9 mouse cellular contexts compared by ENCODE assay signal in genomic region chr6:116282546-116282945, GRCm38 (mm10). TPM values are rescaled to one million over a fixed set of nuclear protein-coding genes. Genes with fewer than 3 reads are reported as not detected.
DNase-seq lines count a peak whose midpoint lies in the region; ATAC-seq and TF ChIP-seq lines count a peak whose summit lies in the region.
"Had no signal": no experiment of that assay in that cellular context is flagged by ENCODE, and none has a peak within 500 bp of the region (broad histone marks: within the 10 kb centered on the region; RNA-seq: fewer than 3 reads in every experiment).

No protein-coding gene starts in this region.

- H3K4me1 ChIP-seq in hindbrain, embryonic 10.5 days (replicated peaks), result no peaks in the 10 kb centered on the region
- no peaks in the 10 kb centered on the region for H3K4me1 ChIP-seq in hindbrain, embryonic 12.5 days
- H3K4me1 ChIP-seq in MEL (ENCODE audit: control insufficient read depth in 1 of 2, insufficient read depth in 2 of 2, low read length in 2 of 2), result peaks cover 14 to 23% of the 10 kb centered on the region in 2 experiments
- no peaks in the 10 kb centered on the region for H3K4me1 ChIP-seq in neural tube, embryonic 15.5 days
- H3K4me1 ChIP-seq: heart, embryonic 15.5 days had no signal

- peaks cover 18% of the 10 kb centered on the region for H3K36me3 ChIP-seq in hindbrain, embryonic 10.5 days
- H3K36me3 ChIP-seq in hindbrain, embryonic 12.5 days, result 0 out of 2 replicates have a peak, but pooled peaks cover 3% of the 10 kb centered on the region
- peaks cover 0 to 22% of the 10 kb centered on the region in 2 experiments; a peak in 2 of 4 replicates for H3K36me3 ChIP-seq in MEL (ENCODE audit: control insufficient read depth in 1 of 2, insufficient read depth in 2 of 2, low read length in 2 of 2)
- no peaks in the 10 kb centered on the region for H3K36me3 ChIP-seq in neural tube, embryonic 15.5 days
- H3K36me3 ChIP-seq: heart, embryonic 15.5 days had no signal

- ATAC-seq in hindbrain, embryonic 12.5 days (ENCODE audit: low FRiP score), result no peak
- no peak for ATAC-seq in neural tube, embryonic 15.5 days (ENCODE audit: low FRiP score)
- ATAC-seq in inflammation-experienced regulatory T-cells, adult 6 months, result no peak

- H3K4me3 ChIP-seq in hindbrain, embryonic 10.5 days, result no peak overlapping the region
- no peak overlapping the region for H3K4me3 ChIP-seq in hindbrain, embryonic 12.5 days
- H3K4me3 ChIP-seq in MEL (ENCODE audit: control insufficient read depth in 1 of 2, insufficient read depth in 1 of 2, low read depth in 2 of 2, low read length in 2 of 2), result no peak overlapping the region
- no peak overlapping the region for H3K4me3 ChIP-seq in neural tube, embryonic 15.5 days (replicated peaks)
- H3K4me3 ChIP-seq: heart, embryonic 15.5 days had no signal

- H3K27me3 ChIP-seq in hindbrain, embryonic 10.5 days (ENCODE audit: insufficient read depth, poor library complexity, severe bottlenecking), result no peaks in the 10 kb centered on the region
- H3K27me3 ChIP-seq in hindbrain, embryonic 12.5 days, result no peaks in the 10 kb centered on the region
- no peaks in the 10 kb centered on the region for H3K27me3 ChIP-seq in MEL (ENCODE audit: control insufficient read depth in 1 of 2, insufficient read depth in 2 of 2, low read length in 2 of 2)
- no peaks in the 10 kb centered on the region for H3K27me3 ChIP-seq in neural tube, embryonic 15.5 days (replicated peaks)
- H3K27me3 ChIP-seq: heart, embryonic 15.5 days had no signal

- WGBS in hindbrain, embryonic 10.5 days, result 51% methylated on average over 4 of the region's 4 CpGs
- WGBS in hindbrain, embryonic 12.5 days, result 50% methylated on average over 4 of the region's 4 CpGs
- WGBS in neural tube, embryonic 15.5 days, result 59% methylated on average over 4 of the region's 4 CpGs

- peak; percentile 32 to 68 (median 37) for TF ChIP-seq CTCF in MEL (IDR thresholded peaks at IDR 0.05 in 2 of 3, conservative IDR thresholded peaks at IDR 0.05 in 1 of 3; ENCODE audit: control insufficient read depth in 1 of 3, insufficient read depth in 1 of 3, low read depth in 2 of 3, low read length in 3 of 3, poor library complexity in 1 of 3, severe bottlenecking in 1 of 3)

- H3K79me2 ChIP-seq in MEL (ENCODE audit: control insufficient read depth, insufficient read depth, low read length, poor library complexity), result no peaks in the 10 kb centered on the region

- H3K9me3 ChIP-seq in hindbrain, embryonic 10.5 days, result no peaks in the 10 kb centered on the region
- no peaks in the 10 kb centered on the region for H3K9me3 ChIP-seq in hindbrain, embryonic 12.5 days (replicated peaks)
- H3K9me3 ChIP-seq in MEL (replicated peaks; ENCODE audit: insufficient read depth, low read length), result no peaks in the 10 kb centered on the region
- H3K9me3 ChIP-seq in neural tube, embryonic 15.5 days (replicated peaks), result no peaks in the 10 kb centered on the region
- H3K9me3 ChIP-seq: heart, embryonic 15.5 days had no signal

- H3K27ac ChIP-seq in hindbrain, embryonic 10.5 days, result no peak overlapping the region
- no peak overlapping the region for H3K27ac ChIP-seq in hindbrain, embryonic 12.5 days
- no peak overlapping the region for H3K27ac ChIP-seq in MEL (ENCODE audit: control insufficient read depth, low read depth, low read length)
- no peak overlapping the region for H3K27ac ChIP-seq in neural tube, embryonic 15.5 days (replicated peaks)
- H3K27ac ChIP-seq: heart, embryonic 15.5 days had no signal

- no peak overlapping the region for H3K4me2 ChIP-seq in hindbrain, embryonic 12.5 days (replicated peaks)
- H3K4me2 ChIP-seq in neural tube, embryonic 15.5 days, result no peak overlapping the region
- H3K4me2 ChIP-seq: heart, embryonic 15.5 days had no signal

- H3K9ac ChIP-seq in hindbrain, embryonic 12.5 days, result no peak overlapping the region
- no peak overlapping the region for H3K9ac ChIP-seq in MEL (ENCODE audit: control insufficient read depth, low read depth, low read length, poor library complexity, severe bottlenecking)
- no peak overlapping the region for H3K9ac ChIP-seq in neural tube, embryonic 15.5 days (replicated peaks)
- H3K9ac ChIP-seq: heart, embryonic 15.5 days had no signal

- TF ChIP-seq RAD21 in MEL (IDR thresholded peaks at IDR 0.05; ENCODE audit: low read depth, low read length), result peak; percentile 32

- TF ChIP-seq POLR2A in MEL (IDR thresholded peaks at IDR 0.05; ENCODE audit: control insufficient read depth in 1 of 2, insufficient read depth in 1 of 2, low read depth in 1 of 2, low read length in 2 of 2, poor library complexity in 1 of 2), result no peak

- TF ChIP-seq EP300 in MEL (IDR thresholded peaks at IDR 0.05; ENCODE audit: low read depth in 1 of 2, low read length in 2 of 2), result no peak

- DNase-seq in hindbrain, embryonic 10.5 days (ENCODE audit: low spot score), result peak; percentile 8
- DNase-seq in 3134 (ENCODE audit: extremely low read depth, insufficient read length, low spot score) (peak; percentile 35), MEL (ENCODE audit: low read depth, low spot score) (peak; percentile 70)
- DNase-seq in mesoderm, embryonic 11.5 days (ENCODE audit: low read depth, low spot score), result peak; percentile 18
- DNase-seq in layer of hippocampus, postnatal 14 days (ENCODE audit: low spot score in 2 of 2), result no peak

TF ChIP-seq in MEL, 35 proteins besides CTCF, POLR2A, EP300 and RAD21:
- TF ChIP-seq SMC3 (IDR thresholded peaks at IDR 0.05; ENCODE audit: low read depth, low read length), result peak; percentile 58
- TF ChIP-seq MYC (IDR thresholded peaks at IDR 0.05; ENCODE audit: low read depth, low read length), result peak; percentile 65; the same call in 1 of the 2 replicates
- no peak for TF ChIP-seq ZNF384 (IDR thresholded peaks at IDR 0.05; ENCODE audit: low read depth, low read length)
- TF ChIP-seq CHD1 (IDR thresholded peaks at IDR 0.05; ENCODE audit: low read depth, low read length), result no peak
- TF ChIP-seq RCOR1 (IDR thresholded peaks at IDR 0.05; ENCODE audit: low read depth, low read length), result no peak
- TF ChIP-seq ZC3H11A (IDR thresholded peaks at IDR 0.05; ENCODE audit: low read depth, low read length), result peak; percentile 28; the same call in 1 of the 2 replicates
- TF ChIP-seq TBP (IDR thresholded peaks at IDR 0.05; ENCODE audit: low read depth, low read length), result no peak
- no peak for TF ChIP-seq GABPA (IDR thresholded peaks at IDR 0.05; ENCODE audit: low read depth, low read length)
- TF ChIP-seq TAL1 (IDR thresholded peaks at IDR 0.05; ENCODE audit: low read length), result no peak
- TF ChIP-seq ELF1 (IDR thresholded peaks at IDR 0.05; ENCODE audit: low read depth, low read length), result no peak
- TF ChIP-seq JUND (IDR thresholded peaks at IDR 0.05; ENCODE audit: low read depth, low read length), result no peak
- TF ChIP-seq GATA1 (IDR thresholded peaks at IDR 0.05; ENCODE audit: low read depth, low read length), result no peak
- no peak for TF ChIP-seq ZMIZ1 (IDR thresholded peaks at IDR 0.05; ENCODE audit: low read depth, low read length)
- no peak for TF ChIP-seq HCFC1 (IDR thresholded peaks at IDR 0.05; ENCODE audit: low read depth, low read length)

RNA-seq across cellular contexts. Expression of gene Zfand4, which starts 18.5 kb away (rescaled TPM):
- polyA plus RNA-seq in hindbrain, embryonic 10.5 days (2016; fragmentation: Nextera tagmentation; extraction: Ambion mirVana), result 7.4 TPM in 2 replicates
- polyA plus RNA-seq in hindbrain, embryonic 12.5 days (2016; fragmentation: Nextera tagmentation; extraction: Ambion mirVana), result 8.9 and 9.7 TPM in 2 replicates
- total RNA-seq in MEL (2012; rRNA removed), result 4.3 and 4.4 TPM in 2 replicates
- polyA plus RNA-seq in MEL (2012; ENCODE audit: insufficient read depth in 1 of 2, insufficient read length in 2 of 2, low read depth in 1 of 2, low replicate concordance in 2 of 2, missing spikeins in 1 of 2), result 1 to 10 TPM in 1 of 2 experiments, not detected in 1; 5.5 TPM
- 5.6 and 6.0 TPM in 2 replicates for polyA plus RNA-seq in neural tube, embryonic 15.5 days (2015; fragmentation: Nextera tagmentation; extraction: Ambion mirVana)
- polyA plus RNA-seq in inflammation-experienced regulatory T-cells, adult 6 months (2017; shearing (Covaris generic)), result 1 to 10 TPM in 2 of 3 experiments, under 1 TPM in 1; 0.75 to 4.5 (median 2.4) TPM
- 1 to 10 TPM; 7.4 to 8.5 TPM for total RNA-seq in layer of hippocampus, postnatal 14 days (2021)

RNA-seq across cellular contexts. Expression of gene March8, which starts 55.3 kb away (rescaled TPM):
- 31.2 and 42.0 TPM in 2 replicates for polyA plus RNA-seq in hindbrain, embryonic 10.5 days (2016; fragmentation: Nextera tagmentation; extraction: Ambion mirVana)
- polyA plus RNA-seq in hindbrain, embryonic 12.5 days (2016; fragmentation: Nextera tagmentation; extraction: Ambion mirVana), result 65.0 and 68.5 TPM in 2 replicates
- 20.8 and 22.7 TPM in 2 replicates for total RNA-seq in MEL (2012; rRNA removed)
- 10 to 100 TPM in 1 of 2 experiments, not detected in 1; 24.9 TPM for polyA plus RNA-seq in MEL (2012; ENCODE audit: insufficient read depth in 1 of 2, insufficient read length in 2 of 2, low read depth in 1 of 2, low replicate concordance in 2 of 2, missing spikeins in 1 of 2)
- polyA plus RNA-seq in neural tube, embryonic 15.5 days (2015; fragmentation: Nextera tagmentation; extraction: Ambion mirVana), result 47.7 and 56.0 TPM in 2 replicates
- polyA plus RNA-seq in inflammation-experienced regulatory T-cells, adult 6 months (2017; shearing (Covaris generic)), result under 1 TPM in 1 of 3 experiments, not detected in 2; 0.56 TPM
- 10 to 100 TPM; 69.2 to 73.9 TPM for total RNA-seq in layer of hippocampus, postnatal 14 days (2021)

Comparison
In these comparisons a context has a peak if more than half of its experiments do, and no peak if none do; other contexts are left out.
1. DNase-seq: peak in hindbrain, embryonic 10.5 days (single experiment), 3134 (single experiment), MEL (single experiment) and mesoderm, embryonic 11.5 days (single experiment); none in layer of hippocampus, postnatal 14 days (0 of 2).